Mouse (Mus musculus) megakaryocyte, embryonic 14.5 days (primary cell): ENCODE measurements around the gene Ndufa12. TPM values are rescaled to one million over a fixed set of nuclear protein-coding genes. Genes with fewer than 3 reads are reported as not detected.
A peak's percentile ranks its signal among the peaks of the same experiment; 100 is the strongest.

Experiments
- H3K27me3 ChIP-seq: replicated peaks from 2 replicates; pipeline ENCODE3; 2012; ENCODE audit warnings: inconsistent platforms
- H3K36me3 ChIP-seq: replicated peaks from 2 replicates; pipeline ENCODE3; 2012; ENCODE audit warnings: low read length, inconsistent platforms, mixed read lengths
- H3K4me1 ChIP-seq: 2 replicates; pipeline ENCODE4 v1.6.1; 2012; ENCODE audit warnings: inconsistent platforms
- H3K4me3 ChIP-seq: replicated peaks from 2 replicates; pipeline ENCODE3; 2012; ENCODE audit warnings: moderate library complexity, mild to moderate bottlenecking, inconsistent platforms
- H3K9me3 ChIP-seq: 2 replicates; pipeline ENCODE4 v1.6.1; 2012; ENCODE audit warnings: inconsistent platforms
- FLI1 ChIP-seq: IDR thresholded peaks from 2 replicates; pipeline ENCODE4 v1.6.1; 2012; ENCODE audit warnings: low read length, inconsistent platforms, mixed read lengths
- GATA1 ChIP-seq: IDR thresholded peaks from 3 replicates; pipeline ENCODE4 v1.6.1; 2012; ENCODE audit warnings: mixed read lengths, low read length, inconsistent platforms, borderline replicate concordance
- polyA plus RNA-seq: library from polyadenylated mRNA; stranded (reverse); fragments of >175 nt; gene quantifications from 2 replicates; pipeline ENCODE4 v1.2.3, GENCODE M21; 2012; ENCODE audit warnings: low replicate concordance; ENCODE audit not compliant: insufficient read depth

Ndufa12 gene
- polyA plus RNA-seq, 1 experiment: 578 TPM

- H3K27me3 ChIP-seq: no peaks in the 10 kb centered on the region
- no peak overlapping the region for H3K4me3 ChIP-seq
- H3K9me3 ChIP-seq: no peaks in the 10 kb centered on the region
- no peak for TF ChIP-seq FLI1
- peaks cover 85% of the 10 kb centered on the region for H3K36me3 ChIP-seq
- H3K4me1 ChIP-seq: no peaks in the 10 kb centered on the region
Measured at GRCm38 (mm10) chr10:94167051-94167750, 31.3 kb upstream of the Ndufa12 start.

DNA sequence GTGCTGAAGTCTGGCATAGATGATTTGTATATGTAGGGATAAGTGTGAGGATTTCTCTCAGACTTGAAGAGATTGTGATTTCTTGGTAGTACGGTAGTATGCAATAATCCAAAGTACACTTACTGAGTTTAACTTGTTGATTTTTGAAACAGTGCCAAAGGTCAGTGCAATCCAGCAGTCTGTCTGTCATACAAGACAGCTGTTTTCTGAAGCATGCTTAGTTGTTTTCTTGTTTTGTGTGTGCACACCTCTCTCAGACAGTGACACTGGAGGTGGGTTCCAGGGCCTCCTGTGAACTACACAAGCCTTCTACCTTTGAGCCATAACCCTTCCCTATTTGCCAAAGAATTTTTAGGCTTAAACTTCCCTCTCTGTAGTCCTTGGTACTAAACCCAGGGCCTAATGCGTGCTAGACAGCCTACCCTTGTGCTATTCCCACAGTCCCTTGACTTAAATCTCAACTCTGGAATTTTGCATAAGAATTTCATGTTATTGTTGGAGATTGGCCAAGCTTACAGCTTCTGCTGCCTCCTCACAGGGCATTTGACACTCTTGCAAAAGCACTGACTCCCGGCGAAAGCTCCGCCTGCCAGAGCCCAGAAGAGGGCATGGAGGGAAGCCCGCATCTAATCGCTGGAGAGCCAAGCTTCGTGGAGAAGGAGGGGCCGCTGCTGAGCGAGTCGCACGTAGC lies 26.9 kb upstream of the Ndufa12 start:
- TF ChIP-seq FLI1 (no peak), GATA1 (no peak)
- Histone ChIP-seq H3K4me1 (peaks cover 4% of the 10 kb centered on the region), H3K9me3 (no peaks in the 10 kb centered on the region), H3K27me3 (no peaks in the 10 kb centered on the region), H3K36me3 (peaks cover 84% of the 10 kb centered on the region), H3K4me3 (no peak overlapping the region)

DNA sequence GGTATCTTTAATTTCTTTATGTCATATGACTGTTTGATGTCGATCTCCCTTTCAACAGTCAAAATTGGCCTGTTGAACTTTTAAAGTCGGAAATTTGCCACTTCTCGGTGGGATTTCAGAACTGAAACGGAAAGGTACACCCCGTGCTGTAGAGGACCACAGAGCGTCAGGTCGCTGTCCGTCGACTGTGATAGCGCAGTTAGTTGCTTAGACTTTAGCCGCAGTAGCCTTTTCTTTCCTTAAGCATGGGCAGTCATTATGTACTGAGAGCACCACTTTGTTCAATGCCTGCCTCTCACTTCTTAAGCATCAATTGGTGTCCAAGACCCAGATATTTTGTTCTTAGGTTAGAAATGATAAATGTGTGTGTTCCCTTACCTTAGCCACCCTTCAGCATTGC lies 26.4 kb upstream of the Ndufa12 start:
- peaks cover 79% of the 10 kb centered on the region for H3K36me3 ChIP-seq

DNA sequence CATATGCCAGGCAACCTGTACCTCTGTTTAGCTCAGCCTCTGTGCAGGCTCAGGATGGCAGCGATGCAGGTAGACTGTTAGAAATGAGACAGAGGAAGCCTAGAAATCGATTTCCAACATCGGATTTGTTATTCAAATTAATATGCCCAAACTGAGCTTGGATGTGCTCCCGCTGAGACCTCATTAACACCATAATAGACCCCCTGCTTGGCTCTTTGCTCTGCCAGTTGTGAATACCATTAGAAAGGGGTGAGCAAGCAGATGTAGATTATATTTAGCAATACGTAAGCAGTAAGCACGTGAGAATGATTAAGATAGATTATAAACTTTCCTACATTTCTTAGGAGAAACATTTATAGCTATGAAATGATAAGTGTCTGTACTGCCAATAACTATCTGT lies 25.8 kb upstream of the Ndufa12 start:
- TF ChIP-seq GATA1 (no peak), FLI1 (no peak)

More for the DNA sequence above, 26.4 kb upstream of the Ndufa12 start:
- TF ChIP-seq FLI1 (no peak), GATA1 (no peak)
- Histone ChIP-seq H3K27me3 (no peaks in the 10 kb centered on the region), H3K9me3 (no peaks in the 10 kb centered on the region), H3K4me1 (peaks cover 4% of the 10 kb centered on the region), H3K4me3 (no peak overlapping the region)

DNA sequence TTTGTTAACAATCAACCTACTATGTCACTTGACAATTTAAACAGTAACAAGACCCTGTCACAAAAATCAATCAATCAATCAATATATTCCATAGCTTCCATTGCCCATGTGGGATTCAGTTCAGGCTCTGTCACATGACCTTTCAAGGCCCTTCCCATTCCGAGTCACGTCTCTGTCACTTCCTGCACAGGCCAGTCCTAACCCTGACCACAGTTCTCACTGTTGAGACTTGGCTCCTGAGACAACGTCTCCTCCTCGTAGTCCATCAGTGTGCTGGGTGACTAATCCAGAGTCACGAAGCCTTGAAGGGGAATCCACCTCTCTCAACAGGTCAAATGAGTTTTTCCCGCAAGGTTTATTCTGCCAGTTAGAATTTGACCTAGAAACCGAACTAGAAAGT lies 23.9 kb upstream of the Ndufa12 start:
- H3K36me3 ChIP-seq: peaks cover 57% of the 10 kb centered on the region
- peaks cover 4% of the 10 kb centered on the region for H3K4me1 ChIP-seq
- TF ChIP-seq GATA1: no peak
- no peak for TF ChIP-seq FLI1
- no peaks in the 10 kb centered on the region for H3K27me3 ChIP-seq
- peak overlapping the region; percentile 42 for H3K4me3 ChIP-seq
- H3K9me3 ChIP-seq: no peaks in the 10 kb centered on the region

More for the DNA sequence above, 25.8 kb upstream of the Ndufa12 start:
- H3K9me3 ChIP-seq: no peaks in the 10 kb centered on the region
- H3K27me3 ChIP-seq: no peaks in the 10 kb centered on the region
- peaks cover 4% of the 10 kb centered on the region for H3K4me1 ChIP-seq
- H3K36me3 ChIP-seq: peaks cover 73% of the 10 kb centered on the region
- no peak overlapping the region for H3K4me3 ChIP-seq

DNA sequence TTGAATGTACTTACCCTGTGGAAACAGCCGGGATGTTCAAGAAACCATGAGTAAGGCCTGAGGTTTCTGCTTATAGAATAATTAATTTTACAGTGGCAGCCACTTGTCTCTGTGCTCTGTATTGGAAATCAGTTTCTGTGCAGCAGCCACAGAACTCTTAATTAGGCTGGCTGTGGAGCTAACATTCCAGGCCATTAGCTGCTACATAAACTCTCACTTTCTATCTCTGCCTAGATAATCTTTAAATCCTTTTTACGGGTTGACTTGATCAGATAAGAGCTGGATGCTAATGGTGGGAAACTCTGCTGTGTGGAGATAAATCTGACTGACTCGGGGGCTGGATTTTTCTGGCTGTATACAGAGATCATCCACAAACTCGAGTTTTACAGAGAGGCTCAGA lies 15.3 kb upstream of the Ndufa12 start:
- H3K9me3 ChIP-seq: no peaks in the 10 kb centered on the region
- no peaks in the 10 kb centered on the region for H3K27me3 ChIP-seq
- H3K4me1 ChIP-seq: peaks cover 26% of the 10 kb centered on the region
- H3K4me3 ChIP-seq: no peak overlapping the region
- H3K36me3 ChIP-seq: peaks cover 46% of the 10 kb centered on the region
- TF ChIP-seq FLI1 (no peak), GATA1 (no peak)

DNA sequence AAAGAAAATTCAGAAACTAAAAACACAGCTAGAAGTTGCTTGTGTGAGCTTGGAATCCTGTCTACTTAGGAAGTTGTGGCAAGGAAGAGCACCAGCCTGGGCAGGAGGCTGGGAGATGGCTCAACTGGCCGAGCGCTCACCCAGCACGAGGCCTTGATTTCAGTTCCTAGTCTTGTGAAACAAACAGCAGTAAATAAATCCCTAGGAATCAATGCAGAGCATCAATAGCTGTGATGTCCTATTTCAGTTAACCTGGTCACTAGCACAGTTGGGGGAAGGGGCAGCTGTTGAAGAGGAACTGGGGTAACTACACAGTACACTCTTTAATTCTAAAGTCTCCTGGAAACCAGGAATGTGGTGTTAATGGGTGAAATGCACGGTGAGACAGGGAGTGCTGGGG lies 6.5 kb downstream of the Ndufa12 start:
- Histone ChIP-seq H3K27me3 (no peaks in the 10 kb centered on the region), H3K4me1 (no peaks in the 10 kb centered on the region; the same call in 1 of the 2 replicates), H3K4me3 (no peak overlapping the region), H3K36me3 (peaks cover 75% of the 10 kb centered on the region), H3K9me3 (no peaks in the 10 kb centered on the region)
- TF ChIP-seq GATA1 (no peak), FLI1 (no peak)

DNA sequence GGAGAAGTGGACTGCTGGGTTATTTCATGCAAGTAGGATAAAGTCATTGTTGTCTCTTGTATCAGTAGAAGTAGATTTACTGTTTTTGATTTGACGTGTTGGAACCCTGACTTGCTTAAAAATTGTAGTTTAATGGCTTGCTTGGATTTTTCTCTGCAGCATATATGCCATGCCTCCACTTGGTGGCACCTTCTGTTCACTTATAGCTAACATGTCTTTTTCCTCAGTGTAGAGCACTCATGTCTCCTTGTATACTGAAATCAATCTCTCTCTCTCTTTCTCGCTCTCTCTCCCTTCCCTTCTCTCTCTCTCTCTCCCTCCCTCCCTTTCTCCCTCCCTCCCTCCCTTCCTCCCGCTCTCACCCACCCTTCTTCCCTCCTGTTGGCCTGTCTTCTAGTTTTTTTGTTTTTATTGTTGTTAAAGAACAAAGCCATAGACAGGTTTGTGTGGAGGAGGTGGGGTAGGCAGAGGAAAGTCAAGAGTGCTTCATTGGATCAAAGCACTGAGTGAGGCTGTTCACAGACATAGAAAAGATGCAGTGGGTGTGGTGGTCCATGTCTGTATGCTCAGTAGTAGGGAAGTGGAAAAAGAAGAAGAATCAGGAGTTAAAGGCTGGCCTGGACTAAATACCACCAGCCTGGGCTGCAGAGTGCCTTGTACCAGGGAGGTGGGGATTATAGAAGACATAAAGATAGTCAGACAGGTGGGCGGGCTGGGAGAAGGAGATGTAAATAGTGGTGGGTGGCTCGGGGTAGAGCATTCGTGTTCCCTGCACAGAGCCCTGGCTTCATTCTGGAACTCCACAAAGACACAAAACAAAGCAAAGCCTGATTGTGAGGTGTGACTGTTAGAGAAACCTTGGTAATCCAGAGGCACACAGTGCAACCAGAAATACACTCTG lies 12.4 kb downstream of the Ndufa12 start:
- Histone ChIP-seq H3K9me3 (no peaks in the 10 kb centered on the region), H3K27me3 (no peaks in the 10 kb centered on the region), H3K4me1 (peaks cover 9% of the 10 kb centered on the region), H3K36me3 (peaks cover 68% of the 10 kb centered on the region), H3K4me3 (no peak overlapping the region)
- TF ChIP-seq FLI1 (no peak), GATA1 (no peak)

- H3K9me3 ChIP-seq: no peaks in the 10 kb centered on the region
- H3K27me3 ChIP-seq: no peaks in the 10 kb centered on the region
- TF ChIP-seq GATA1 (no peak), FLI1 (no peak)
- H3K36me3 ChIP-seq: peaks cover 60% of the 10 kb centered on the region
- peaks cover 16% of the 10 kb centered on the region for H3K4me1 ChIP-seq
- no peak overlapping the region for H3K4me3 ChIP-seq
Measured at GRCm38 (mm10) chr10:94211725-94212124, 13.2 kb downstream of the Ndufa12 start.
